Mouse (Mus musculus) spleen, adult 18-20 months (tissue): ENCODE measurements around the gene Mypop.

ENCODE experiments used
- DNase-seq, 2 experiments: peaks; one replicate each; pipeline ENCODE4 v3.0.0; 2022; ENCODE audit warnings: mixed read lengths in 2 of 2

The Mypop gene

DNA sequence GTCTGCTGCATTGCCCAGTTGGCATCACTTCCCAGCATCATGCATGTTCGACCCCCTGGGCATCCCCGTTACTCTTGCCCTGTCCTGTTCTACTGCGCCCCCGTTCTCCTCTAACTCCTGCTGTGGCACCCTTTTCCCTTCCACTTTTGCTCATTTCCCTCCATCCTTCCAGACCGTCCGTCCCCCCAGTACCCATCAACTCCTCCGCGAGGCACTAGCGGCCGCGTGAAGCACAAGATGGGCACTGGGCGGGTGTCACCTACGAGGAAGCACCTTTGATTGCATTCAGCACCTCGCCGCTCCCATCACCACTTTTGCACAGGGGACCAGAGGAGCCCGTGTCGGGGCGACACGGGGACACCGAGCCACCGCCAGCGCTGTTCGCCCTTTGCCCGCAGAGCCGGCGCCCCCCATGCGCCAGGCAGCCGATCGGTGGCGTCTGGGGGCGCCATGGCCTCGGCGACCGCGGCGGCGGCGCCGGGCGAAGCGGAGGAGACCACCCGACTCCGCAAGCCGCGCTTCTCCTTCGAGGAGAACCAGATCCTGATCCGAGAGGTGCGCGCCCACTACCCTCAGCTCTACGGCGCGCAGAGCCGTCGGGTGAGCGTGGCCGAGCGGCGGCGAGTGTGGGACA is 732 bp downstream of the Mypop start:
- DNase-seq, result peak in 1 of 2 experiments; percentile 43

DNA sequence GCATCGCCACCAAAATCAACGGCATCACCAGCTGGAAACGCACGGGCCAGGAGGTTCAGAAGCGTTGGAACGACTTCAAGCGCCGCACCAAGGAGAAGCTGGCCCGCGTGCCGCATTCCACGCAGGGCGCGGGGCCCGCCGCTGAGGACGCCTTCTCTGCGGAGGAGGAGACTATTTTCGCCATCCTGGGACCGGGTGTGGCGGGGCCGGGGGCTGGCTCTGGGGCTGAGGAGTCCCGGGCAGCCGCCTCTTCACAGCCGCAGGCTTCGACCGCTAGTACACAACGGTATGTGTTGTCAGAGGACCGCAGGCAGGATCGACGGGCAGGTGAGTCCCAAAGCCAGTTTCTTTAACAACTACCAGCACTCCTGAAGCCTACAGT is 1.2 kb downstream of the Mypop start:
- peak in 1 of 2 experiments; percentile 34 for DNase-seq

GRCm38 (mm10) chr7:18993036-18993435 is 2.0 kb downstream of the Mypop start:
- DNase-seq, result no peak

GRCm38 (mm10) chr7:18998835-18999234 is 7.8 kb downstream of the Mypop start:
- no peak for DNase-seq

- peak in 1 of 2 experiments; percentile 32 for DNase-seq
Observed at GRCm38 (mm10) chr7:19000421-19000820, 9.4 kb downstream of the Mypop start.

DNA sequence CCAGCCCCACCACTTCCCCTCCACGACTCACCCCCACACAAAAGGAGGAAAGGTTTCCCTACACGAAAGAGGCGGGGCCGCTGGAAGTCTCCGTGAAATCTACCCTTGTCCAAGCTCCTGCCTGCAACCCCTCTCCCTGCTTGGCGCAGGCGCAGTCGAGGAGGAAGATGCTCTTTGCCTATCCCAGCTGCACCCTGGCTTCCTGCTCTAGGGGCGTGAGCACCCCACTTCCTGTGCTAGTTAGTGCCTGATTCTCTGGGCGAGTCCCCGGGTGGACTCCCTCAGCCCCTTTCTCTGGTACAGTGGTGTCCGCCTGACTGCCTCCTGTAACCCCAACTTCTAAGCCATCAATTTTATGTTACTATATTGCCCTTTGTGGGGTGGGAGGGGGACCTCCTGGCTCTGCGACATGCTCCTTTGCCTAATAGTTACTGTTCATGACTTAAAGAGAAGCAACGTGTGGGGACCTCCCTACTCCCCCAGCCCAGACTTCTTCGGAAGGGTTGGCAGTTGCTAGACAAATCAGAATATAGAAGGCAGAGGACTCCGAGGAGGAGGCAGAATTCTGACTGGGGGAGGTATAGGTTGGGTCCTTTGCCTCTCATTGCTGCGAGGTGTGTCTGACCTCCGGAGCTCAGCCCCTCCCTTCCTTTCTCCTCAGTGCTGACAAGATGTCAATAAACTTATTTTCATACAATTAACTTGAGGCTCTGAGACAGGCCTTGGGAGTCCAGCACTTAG is 10.2 kb downstream of the Mypop start:
- peak; percentile 81 to 85 for DNase-seq

- no peak for DNase-seq
Observed at GRCm38 (mm10) chr7:19001807-19002085, 10.7 kb downstream of the Mypop start.

DNA sequence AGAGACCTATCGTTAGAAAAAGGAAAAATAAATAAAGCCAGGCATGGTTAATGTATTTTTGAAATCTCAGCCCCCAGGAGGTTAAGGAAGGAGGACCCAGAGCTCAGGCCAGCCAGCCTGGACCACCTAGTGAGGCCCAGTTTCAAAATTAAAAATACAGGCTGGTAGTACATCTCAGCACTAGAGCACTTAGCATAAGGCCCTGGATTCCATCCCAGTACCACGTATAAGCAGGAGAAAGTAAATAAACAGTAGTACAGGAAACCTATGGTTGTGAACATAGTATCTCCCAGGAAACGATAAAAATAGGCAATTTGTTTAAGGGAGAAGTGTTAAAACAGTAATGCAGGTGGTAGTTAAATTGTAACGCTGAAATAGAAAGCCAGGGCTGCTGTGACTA is 11.1 kb downstream of the Mypop start:
- no peak for DNase-seq

GRCm38 (mm10) chr7:19002848-19003498 is 11.9 kb downstream of the Mypop start:
- DNase-seq, result peak; percentile 49 to 56

- DNase-seq, result peak; percentile 86 to 90
Observed at GRCm38 (mm10) chr7:19003902-19004630, 13.0 kb downstream of the Mypop start, which contains the start of gene Irf2bp1. Gene Irf2bp1, plus strand, starts transcription at chr7:19004044.

DNA sequence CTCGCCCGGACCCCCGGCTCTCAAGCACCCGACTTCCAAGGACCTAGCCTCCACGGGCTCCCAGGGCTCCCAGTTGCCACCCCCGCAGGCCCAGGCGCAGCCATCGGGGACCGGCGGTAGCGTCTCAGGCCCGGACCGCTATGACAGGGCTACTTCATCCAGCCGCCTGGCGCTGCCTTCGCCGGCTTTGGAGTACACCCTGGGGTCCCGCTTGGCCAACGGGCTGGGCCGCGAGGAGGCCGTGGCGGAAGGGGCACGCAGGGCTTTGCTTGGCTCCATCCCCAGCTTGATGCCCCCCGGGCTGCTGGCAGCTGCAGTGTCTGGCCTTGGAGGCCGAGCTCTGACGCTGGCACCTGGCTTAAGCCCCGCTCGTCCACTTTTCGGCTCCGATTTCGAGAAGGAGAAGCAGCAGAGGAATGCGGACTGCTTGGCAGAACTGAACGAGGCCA is 13.6 kb downstream of the Mypop start:
- no peak for DNase-seq

- no peak for DNase-seq
Observed at GRCm38 (mm10) chr7:19005417-19006121, 14.5 kb downstream of the Mypop start.

GRCm38 (mm10) chr7:19006476-19006875 is 15.4 kb downstream of the Mypop start:
- DNase-seq, result peak; percentile 69 to 79

GRCm38 (mm10) chr7:19007026-19007977 is 16.3 kb downstream of the Mypop start:
- DNase-seq, result no peak

- DNase-seq, result no peak
Observed at GRCm38 (mm10) chr7:19010581-19010980, 19.5 kb downstream of the Mypop start.

- no peak for DNase-seq
Observed at GRCm38 (mm10) chr7:19012025-19012621, 21.1 kb downstream of the Mypop start.

DNA sequence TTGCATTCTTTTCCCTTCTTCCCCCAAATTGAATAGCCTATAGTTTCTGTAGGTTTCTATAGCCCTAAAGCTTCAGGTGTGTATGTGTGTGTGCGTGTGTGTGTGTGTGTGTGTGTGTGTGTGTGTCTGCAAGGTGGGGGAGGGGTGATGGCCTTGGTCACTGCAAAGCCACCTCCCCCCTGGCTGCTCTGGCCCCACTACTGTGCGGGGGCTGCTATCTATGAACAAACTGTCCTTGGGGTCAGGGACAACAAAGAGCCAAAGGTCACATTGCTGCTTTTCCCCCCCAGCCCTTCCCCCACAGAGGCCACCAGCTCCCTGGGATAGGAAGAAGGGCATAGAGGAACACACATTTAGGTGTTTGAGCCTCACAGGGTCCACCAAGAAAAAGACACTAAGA is 21.8 kb downstream of the Mypop start:
- DNase-seq, result no peak

DNA sequence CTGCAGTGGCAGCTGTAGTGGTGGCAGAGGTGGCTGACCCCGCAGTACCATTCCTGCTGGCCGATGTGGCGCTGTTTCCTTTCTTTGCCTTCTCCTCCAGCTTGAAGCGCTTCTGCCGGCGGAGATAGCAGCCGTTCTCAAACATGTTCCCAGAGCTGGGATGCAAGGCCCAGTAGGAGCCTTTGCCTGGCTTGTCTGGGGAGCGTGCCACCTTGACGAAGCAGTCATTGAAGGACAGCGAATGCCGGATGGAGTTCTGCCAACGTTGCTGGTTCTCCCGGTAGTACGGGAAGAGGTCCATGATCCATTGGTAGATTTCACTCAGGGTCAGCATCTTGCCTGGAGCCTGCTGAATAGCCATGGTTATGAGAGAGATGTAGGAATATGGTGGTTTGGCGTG is 23.4 kb downstream of the Mypop start:
- DNase-seq, result no peak

GRCm38 (mm10) chr7:19016042-19016441 is 25.0 kb downstream of the Mypop start:
- no peak for DNase-seq

GRCm38 (mm10) chr7:19017909-19018308 is 26.9 kb downstream of the Mypop start:
- DNase-seq, result no peak

DNA sequence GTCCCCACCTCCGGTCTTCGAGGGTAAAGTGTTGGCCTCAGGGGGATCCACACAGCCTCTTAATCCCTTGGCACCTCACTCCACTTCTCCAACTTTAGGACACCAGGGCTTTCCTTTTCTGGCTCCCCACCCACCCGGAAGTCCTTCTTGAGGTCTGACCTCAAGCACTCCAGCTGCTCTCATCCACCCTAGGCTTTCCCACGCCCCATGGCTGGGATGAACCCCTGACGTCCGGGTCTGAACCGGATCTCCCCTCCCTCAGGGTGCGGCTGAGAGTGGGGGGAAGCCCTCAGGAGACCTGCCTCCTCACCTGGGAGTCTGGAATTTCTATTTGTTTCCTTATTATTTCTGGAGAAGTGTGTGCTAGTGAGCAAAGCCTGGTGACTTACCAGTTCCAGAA is 30.0 kb downstream of the Mypop start:
- DNase-seq, result no peak
